8 mouse cellular contexts compared by ENCODE assay signal in the genomic region with DNA sequence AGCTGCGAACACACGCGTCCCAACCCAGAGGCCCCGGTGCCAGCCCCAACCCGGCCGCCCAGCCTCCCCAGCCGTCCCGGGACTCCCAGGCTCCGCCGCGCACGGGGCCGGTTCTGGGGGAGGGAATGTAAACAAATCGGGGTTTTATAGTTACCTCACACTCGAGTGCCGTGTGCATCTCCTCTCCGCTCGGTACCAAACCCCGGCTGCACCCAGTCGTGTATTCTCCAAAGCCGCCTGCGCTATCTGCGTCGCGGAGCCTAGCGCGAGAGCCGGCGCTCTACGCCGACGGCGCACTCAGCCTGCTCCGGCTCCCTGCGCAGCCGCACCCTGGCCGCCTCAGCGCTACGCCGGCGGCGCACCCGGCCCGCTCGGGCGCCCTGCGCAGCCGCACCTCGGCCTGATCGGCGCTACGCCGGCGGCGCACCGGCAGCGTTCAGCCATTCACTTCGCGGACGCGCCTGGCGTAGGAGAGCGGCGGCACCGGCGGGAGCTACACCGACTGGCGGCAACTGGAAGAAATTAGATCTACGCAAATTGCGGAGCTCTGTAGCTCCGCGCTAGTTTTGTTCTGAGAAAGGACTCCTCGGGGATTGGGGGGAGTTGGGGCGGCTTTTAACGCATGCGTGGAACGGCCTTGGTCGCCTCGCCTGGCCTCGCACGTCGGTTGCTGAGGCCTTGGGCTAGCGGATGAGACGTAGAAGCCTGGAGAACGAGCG. TPM values are rescaled to one million over a fixed set of nuclear protein-coding genes. Genes with fewer than 3 reads are reported as not detected.
DNase-seq lines count a peak whose midpoint lies in the region; ATAC-seq and TF ChIP-seq lines count a peak whose summit lies in the region.

No protein-coding gene starts in this region.

- no peak for TF ChIP-seq RAD21 in CH12.LX (IDR thresholded peaks at IDR 0.05; ENCODE audit: low read depth, low read length)

- peak; percentile 91 for DNase-seq in CH12.LX (ENCODE audit: extremely low read depth)
- DNase-seq in c-Kit-positive CD71-positive TER-119-negative erythroid progenitor cells, embryonic 14.5 days (ENCODE audit: low read depth), result peak; percentile 90
- DNase-seq in heart, postnatal 10 days, result peak; percentile 99
- peak; percentile 93 for DNase-seq in large intestine, adult 2 months (ENCODE audit: low read depth, low spot score)
- DNase-seq in liver, postnatal 0 days, result peak; percentile 98
- peak; percentile 97 for DNase-seq in testis, postnatal 10 days (ENCODE audit: low spot score)

- no peak for TF ChIP-seq EP300 in CH12.LX (IDR thresholded peaks at IDR 0.05; ENCODE audit: low read length)
- TF ChIP-seq EP300 in liver, postnatal 0 days (IDR thresholded peaks at IDR 0.05; ENCODE audit: low read depth), result peak; percentile 92

- H3K36me3 ChIP-seq in CH12.LX (replicated peaks in 1 of 2; ENCODE audit: control insufficient read depth in 1 of 2, insufficient read depth in 1 of 2, low read length in 1 of 2), result no peaks in the 10 kb centered on the region
- no peaks in the 10 kb centered on the region for H3K36me3 ChIP-seq in forebrain, embryonic 12.5 days (replicated peaks)
- H3K36me3 ChIP-seq in liver, postnatal 0 days (replicated peaks; ENCODE audit: insufficient read depth, low read length), result no peaks in the 10 kb centered on the region
- H3K36me3 ChIP-seq in neural tube, embryonic 14.5 days (ENCODE audit: control insufficient read depth, insufficient read depth, low read length), result no peaks in the 10 kb centered on the region

- in situ Hi-C loops in CH12.LX (cut with MboI; ENCODE audit: low pct_ligation_motif_present, low pct_unique_long_range_greater_than_20kb, low sequenced_read_pairs), result loop anchor here (10.0 kb wide), 1 partner anchor 71 kb away; no protein-coding TSS in a partner anchor

- under 1% methylated on average over 84 of the region's 86 CpGs for WGBS in forebrain, embryonic 12.5 days
- under 1% methylated on average over 86 of the region's 86 CpGs for WGBS in large intestine, adult 2 months
- under 1% methylated on average over 84 of the region's 86 CpGs for WGBS in liver, postnatal 0 days (ENCODE audit: insufficient replicate concordance)
- WGBS in neural tube, embryonic 14.5 days, result under 1% methylated on average over 84 of the region's 86 CpGs

- H3K9ac ChIP-seq in CH12.LX (ENCODE audit: insufficient read depth, low read depth), result peak overlapping the region; percentile 93
- H3K9ac ChIP-seq in forebrain, embryonic 12.5 days, result peak overlapping the region; percentile 99
- H3K9ac ChIP-seq in liver, postnatal 0 days (replicated peaks), result peak overlapping the region; percentile 96
- peak overlapping the region; percentile 100 for H3K9ac ChIP-seq in neural tube, embryonic 14.5 days (replicated peaks; ENCODE audit: low read depth, low read length)

- H3K27ac ChIP-seq in CH12.LX (ENCODE audit: insufficient read depth, low read depth), result peak overlapping the region; percentile 87
- peak overlapping the region; percentile 99 for H3K27ac ChIP-seq in forebrain, embryonic 12.5 days
- H3K27ac ChIP-seq in liver, postnatal 0 days (ENCODE audit: low read depth), result peak overlapping the region; percentile 99
- H3K27ac ChIP-seq in neural tube, embryonic 14.5 days (ENCODE audit: low read depth, low read length), result peak overlapping the region; percentile 99

- ATAC-seq in forebrain, embryonic 12.5 days (ENCODE audit: low FRiP score), result peak; percentile 95
- peak; percentile 94 for ATAC-seq in liver, postnatal 0 days
- ATAC-seq in neural tube, embryonic 14.5 days (ENCODE audit: low read depth), result peak; percentile 97

- peak overlapping the region; percentile 79 to 90 (median 87) for H3K4me3 ChIP-seq in CH12.LX (replicated peaks in 1 of 3; ENCODE audit: low read depth in 2 of 3, low read length in 2 of 3, poor library complexity in 1 of 3)
- H3K4me3 ChIP-seq in forebrain, embryonic 12.5 days (replicated peaks), result peak overlapping the region; percentile 95
- H3K4me3 ChIP-seq in liver, postnatal 0 days (ENCODE audit: low read depth, low read length), result peak overlapping the region; percentile 93
- peak overlapping the region; percentile 95 for H3K4me3 ChIP-seq in neural tube, embryonic 14.5 days (ENCODE audit: low read depth, low read length)

- no peak for TF ChIP-seq CTCF in CH12.LX (conservative IDR thresholded peaks at IDR 0.05 in 1 of 2, IDR thresholded peaks at IDR 0.05 in 1 of 2; ENCODE audit: low read depth in 2 of 2, low read length in 2 of 2)
- 0 out of 2 replicates have a peak, but pooled peaks have one; percentile 9 for TF ChIP-seq CTCF in liver, postnatal 0 days (IDR thresholded peaks at IDR 0.05; ENCODE audit: low read depth)

- dilution Hi-C loops in CH12.LX (cut with MboI; ENCODE audit: extremely low pct_ligation_motif_present, extremely low pct_unique_long_range_greater_than_20kb, low sequenced_read_pairs), result no loop called here

- H3K79me2 ChIP-seq in CH12.LX (replicated peaks; ENCODE audit: control insufficient read depth, extremely low read depth, insufficient read depth, poor library complexity, severe bottlenecking), result peaks cover 5% of the 10 kb centered on the region; the same call in 1 of the 2 replicates

- no peaks in the 10 kb centered on the region for H3K27me3 ChIP-seq in CH12.LX (replicated peaks)
- no peaks in the 10 kb centered on the region for H3K27me3 ChIP-seq in forebrain, embryonic 12.5 days
- no peaks in the 10 kb centered on the region for H3K27me3 ChIP-seq in liver, postnatal 0 days (ENCODE audit: insufficient read depth, low read length)
- H3K27me3 ChIP-seq in neural tube, embryonic 14.5 days (ENCODE audit: control insufficient read depth, insufficient read depth, low read length), result 0 out of 2 replicates have a peak, but pooled peaks cover 2% of the 10 kb centered on the region

- no peaks in the 10 kb centered on the region for H3K9me3 ChIP-seq in CH12.LX (replicated peaks; ENCODE audit: low read length)
- H3K9me3 ChIP-seq in forebrain, embryonic 12.5 days, result no peaks in the 10 kb centered on the region
- no peaks in the 10 kb centered on the region for H3K9me3 ChIP-seq in liver, postnatal 0 days (ENCODE audit: low read length)
- no peaks in the 10 kb centered on the region for H3K9me3 ChIP-seq in neural tube, embryonic 14.5 days (ENCODE audit: control insufficient read depth, low read length)

- TF ChIP-seq POLR2A in CH12.LX (IDR thresholded peaks at IDR 0.05; ENCODE audit: low read depth, low read length), result peak; percentile 96

- H3K4me1 ChIP-seq in CH12.LX (ENCODE audit: control insufficient read depth in 1 of 2, insufficient read depth in 2 of 2), result peaks cover 9 to 44% of the 10 kb centered on the region in 2 experiments; a peak in 3 of 4 replicates
- peaks cover 31% of the 10 kb centered on the region for H3K4me1 ChIP-seq in forebrain, embryonic 12.5 days
- H3K4me1 ChIP-seq in liver, postnatal 0 days (ENCODE audit: insufficient read depth), result peaks cover 6% of the 10 kb centered on the region
- H3K4me1 ChIP-seq in neural tube, embryonic 14.5 days (ENCODE audit: control insufficient read depth, insufficient read depth, low read length), result peaks cover 15% of the 10 kb centered on the region; the same call in 1 of the 2 replicates

- intact Hi-C loops in heart, postnatal 10 days (cut with DNase I), result loop anchor here (5.0 kb wide), 1 partner anchor 74 kb away; no protein-coding TSS in a partner anchor

- no peak overlapping the region for H3K4me2 ChIP-seq in CH12.LX (ENCODE audit: insufficient read depth, low read depth, poor library complexity, severe bottlenecking)
- H3K4me2 ChIP-seq in forebrain, embryonic 12.5 days, result peak overlapping the region; percentile 67
- H3K4me2 ChIP-seq in liver, postnatal 0 days (ENCODE audit: low read depth, low read length), result peak overlapping the region; percentile 91
- H3K4me2 ChIP-seq in neural tube, embryonic 14.5 days (ENCODE audit: low read depth, low read length), result peak overlapping the region; percentile 56

TF ChIP-seq in CH12.LX, 34 proteins besides CTCF, POLR2A, EP300 and RAD21:
- peak; percentile 96 for TF ChIP-seq TBP (conservative IDR thresholded peaks at IDR 0.05; ENCODE audit: low read depth, low read length)
- peak; percentile 94 for TF ChIP-seq NRF1 (IDR thresholded peaks at IDR 0.05; ENCODE audit: low read depth, low read length)
- TF ChIP-seq ELF1 (IDR thresholded peaks at IDR 0.05; ENCODE audit: low read depth, low read length), result no peak

RNA-seq across cellular contexts. Expression of a gene that starts 39.2 kb away (rescaled TPM):
- total RNA-seq in CH12.LX (2012; rRNA removed) (7.3 and 9.9 TPM in 2 replicates), CH12.LX (2014; rRNA removed) (14.2 TPM in 2 replicates)
- 10.3 and 11.0 TPM in 2 replicates for polyA plus RNA-seq in CH12.LX (2012; ENCODE audit: insufficient read length, low read depth)
- 71.5 and 78.4 TPM in 2 replicates for polyA plus RNA-seq in forebrain, embryonic 12.5 days (2016; fragmentation: Nextera tagmentation; extraction: Ambion mirVana)
- total RNA-seq in heart, postnatal 10 days (2021), result 10 to 100 TPM; 19.0 to 22.2 TPM
- 2.1 and 2.4 TPM in 2 replicates for polyA plus RNA-seq in large intestine, adult 2 months (2012; rRNA removed)
- polyA plus RNA-seq in liver, postnatal 0 days (2015; fragmentation: Nextera tagmentation; extraction: Ambion mirVana), result 1.4 and 2.4 TPM in 2 replicates
- 81.5 and 82.1 TPM in 2 replicates for polyA plus RNA-seq in neural tube, embryonic 14.5 days (2014; fragmentation: Nextera tagmentation; extraction: Ambion mirVana)

Comparison
In these comparisons a context has a peak if more than half of its experiments do, and no peak if none do; other contexts are left out.
1. Peak in every context shown above with its lines: DNase-seq, ATAC-seq, H3K4me3 ChIP-seq and H3K27ac ChIP-seq.